Mouse (Mus musculus) CD4-positive helper T cell, adult 2 months (primary cell): ENCODE data around the gene Sypl2.
"Not testable (repeated sequence)": the region's sequence is repeated elsewhere in the genome, so short reads cannot be mapped to it uniquely, and the experiment has no call there.

ENCODE experiments used
- DNase-seq: peaks from one replicate; pipeline ENCODE4 v3.0.0-alpha.2; 2012; ENCODE audit warnings: low read depth, missing footprints, low spot score

Sypl2 gene

GRCm38 (mm10) chr3:108226558-108227350, at the start of gene Sypl2:
Sypl2 (minus strand) TSS chr3:108226648.
- DNase-seq = peak; percentile 45

DNA sequence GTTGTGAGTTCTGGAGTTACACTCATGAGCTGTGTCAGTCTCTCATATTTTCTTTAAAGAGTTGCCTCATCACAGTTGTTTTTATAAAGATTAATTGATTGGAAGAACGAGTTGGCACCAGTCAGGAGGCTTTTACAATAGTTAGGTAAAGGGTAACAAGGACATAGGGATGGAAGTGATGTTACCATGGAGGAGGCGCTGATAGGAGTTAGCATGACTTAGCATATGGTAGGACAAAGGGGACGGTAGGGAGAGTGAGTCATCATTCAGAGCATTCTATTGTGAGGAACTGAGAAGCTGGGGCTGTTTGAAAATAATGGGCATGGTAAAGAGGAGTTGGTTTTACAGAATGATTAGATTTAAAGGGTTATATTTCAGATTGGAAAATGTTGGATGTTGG, 32.9 kb upstream of the Sypl2 start:
- no peak for DNase-seq

- DNase-seq = peak; percentile 26
Measured at GRCm38 (mm10) chr3:108257831-108258500, 31.5 kb upstream of the Sypl2 start.

DNA sequence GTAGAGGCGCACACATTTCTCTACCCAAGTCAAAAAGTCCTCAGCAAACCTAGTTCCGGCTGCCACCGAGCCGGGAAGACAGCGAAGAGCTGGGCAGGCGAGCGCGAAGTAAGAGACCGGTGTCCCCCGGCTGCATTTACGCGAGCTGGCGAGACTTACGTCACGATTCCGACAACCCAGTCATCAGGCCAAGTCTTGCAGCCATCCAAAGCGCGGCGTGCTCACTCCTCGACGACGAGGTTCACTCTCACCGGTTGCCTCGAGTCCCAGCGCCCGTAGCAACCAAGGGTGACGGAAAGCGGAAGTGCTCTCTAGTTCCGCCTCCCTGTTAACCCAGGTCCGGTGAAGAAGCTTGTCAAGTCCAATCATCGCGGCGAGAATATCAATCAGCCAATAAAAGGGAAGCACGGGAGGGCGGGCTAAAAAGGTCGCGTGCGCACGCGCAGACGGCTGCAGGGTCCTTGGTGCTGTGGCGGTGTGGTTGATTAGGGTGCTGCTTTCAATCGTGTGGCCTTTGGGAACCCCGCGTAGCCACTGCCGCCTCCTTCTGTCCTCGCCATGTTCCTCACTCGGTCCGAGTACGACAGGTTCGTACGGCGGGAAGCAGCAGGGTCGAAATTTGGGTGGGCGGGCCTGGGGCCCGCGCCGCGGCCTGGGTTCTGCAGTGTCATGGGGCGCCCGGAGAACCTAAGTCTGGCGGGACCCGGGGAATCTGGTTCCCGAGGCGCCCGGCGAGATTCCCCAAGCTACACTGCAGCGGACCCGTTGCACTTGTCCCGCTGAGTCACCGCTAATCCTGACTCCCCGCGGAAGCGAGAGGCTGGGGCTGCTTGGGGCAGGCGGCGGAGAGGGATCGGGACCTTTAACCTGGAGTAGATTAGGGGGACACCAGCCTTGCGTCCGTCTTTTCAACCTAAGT, 30.5 kb upstream of the Sypl2 start, which contains the start of gene Psma5:
Gene Psma5, plus strand, starts transcription at position 208 of the 919 bp plus-strand sequence.
- peak; percentile 98 for DNase-seq

GRCm38 (mm10) chr3:108246857-108247256, 20.4 kb upstream of the Sypl2 start:
- DNase-seq = no peak

DNA sequence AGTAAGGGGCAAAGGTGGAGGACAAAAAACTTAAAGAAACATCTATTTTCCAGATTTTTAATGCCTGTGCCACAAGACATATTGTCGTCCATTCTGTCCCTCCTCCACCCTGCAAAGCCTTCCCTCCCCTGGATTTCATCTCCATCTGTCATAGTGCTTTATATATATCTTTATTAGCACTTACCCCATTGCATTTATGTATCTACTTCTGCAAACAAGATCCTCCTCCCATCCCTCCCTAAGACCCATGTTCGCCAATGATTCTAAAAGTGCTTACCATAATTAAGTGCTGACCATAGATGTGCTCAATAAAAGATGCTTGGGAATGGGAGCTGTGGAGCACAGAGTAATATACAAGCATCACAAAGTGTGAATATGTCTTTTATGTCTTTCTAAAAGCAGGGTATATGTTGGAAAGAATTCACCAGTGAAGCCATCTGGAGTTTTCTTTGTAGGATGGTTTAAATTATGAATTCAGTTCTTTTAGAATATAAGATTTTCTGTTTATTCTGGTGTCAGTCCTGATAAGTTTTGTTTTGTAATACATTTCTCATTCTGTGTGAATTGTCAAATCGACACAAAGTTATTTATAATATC, 14.9 kb upstream of the Sypl2 start:
- no peak for DNase-seq

DNA sequence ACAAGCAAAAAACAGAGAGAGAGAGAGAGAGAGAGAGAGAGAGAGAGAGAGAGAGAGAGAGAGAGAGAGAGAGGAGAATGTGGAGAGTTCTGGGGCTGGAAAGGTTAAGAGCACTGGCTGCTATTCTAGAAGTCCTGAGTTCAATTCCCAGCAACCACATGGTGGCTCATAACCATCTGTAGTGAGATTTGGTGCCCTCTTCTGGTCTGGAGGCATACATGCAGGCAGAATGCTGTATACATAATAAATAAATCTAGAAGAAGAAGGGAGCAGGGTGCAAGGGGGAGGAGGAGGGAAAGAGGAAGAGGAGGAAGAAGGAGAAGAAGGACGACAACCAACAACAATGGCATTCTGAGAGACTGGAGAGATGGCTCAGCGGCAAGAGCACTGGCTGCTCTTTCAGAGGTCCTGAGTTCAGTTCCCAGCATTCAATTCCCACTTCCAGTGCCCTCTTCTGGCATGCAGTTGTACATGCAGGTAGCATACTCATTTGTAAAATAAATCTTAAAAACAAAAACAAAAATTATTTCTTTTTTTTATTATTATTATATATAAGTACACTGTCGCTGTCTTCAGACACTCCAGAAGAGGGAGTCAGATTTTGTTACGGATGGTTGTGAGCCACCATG, 11.1 kb upstream of the Sypl2 start:
- DNase-seq = not testable (repeated sequence)

DNA sequence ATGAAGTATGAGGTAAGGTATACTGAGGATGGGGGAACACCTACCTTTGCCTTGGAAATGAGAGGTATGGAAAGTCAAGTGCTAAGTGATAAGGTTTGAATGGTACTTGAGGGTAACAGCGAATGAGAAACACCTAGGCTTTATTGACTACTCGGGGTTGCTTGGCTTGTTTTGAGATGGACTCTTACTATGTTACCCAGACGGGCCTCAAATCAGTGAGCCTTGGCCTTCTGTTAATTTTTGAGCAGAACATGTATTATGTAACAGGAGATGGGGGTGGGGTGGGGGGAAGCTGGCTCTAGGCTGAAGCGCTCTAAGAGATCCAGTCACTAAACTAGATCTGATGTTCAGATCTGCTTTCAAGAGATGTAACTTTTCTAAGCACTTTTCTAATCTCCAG, 5.2 kb upstream of the Sypl2 start:
- no peak for DNase-seq

DNA sequence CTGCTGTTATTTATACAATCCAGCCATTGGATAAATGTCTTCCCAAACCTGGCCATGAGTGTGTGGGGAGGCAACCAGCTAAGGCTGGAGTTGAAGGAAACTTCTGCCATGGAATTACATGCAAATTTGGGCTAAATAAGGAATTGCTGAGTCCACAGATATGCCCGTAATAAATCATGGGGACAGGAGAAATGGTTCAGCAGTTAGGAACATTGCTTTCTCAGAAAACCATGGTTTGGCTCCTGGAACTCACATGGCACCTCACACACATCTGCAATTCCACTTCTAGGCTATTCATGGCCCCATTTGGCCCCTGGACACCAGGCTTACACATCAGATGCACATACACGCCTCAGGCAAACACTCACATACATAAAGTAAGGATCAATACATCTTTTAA, 1.1 kb upstream of the Sypl2 start:
- no peak for DNase-seq

- DNase-seq = no peak
Measured at GRCm38 (mm10) chr3:108225711-108226557, 514 bp downstream of the Sypl2 start.

DNA sequence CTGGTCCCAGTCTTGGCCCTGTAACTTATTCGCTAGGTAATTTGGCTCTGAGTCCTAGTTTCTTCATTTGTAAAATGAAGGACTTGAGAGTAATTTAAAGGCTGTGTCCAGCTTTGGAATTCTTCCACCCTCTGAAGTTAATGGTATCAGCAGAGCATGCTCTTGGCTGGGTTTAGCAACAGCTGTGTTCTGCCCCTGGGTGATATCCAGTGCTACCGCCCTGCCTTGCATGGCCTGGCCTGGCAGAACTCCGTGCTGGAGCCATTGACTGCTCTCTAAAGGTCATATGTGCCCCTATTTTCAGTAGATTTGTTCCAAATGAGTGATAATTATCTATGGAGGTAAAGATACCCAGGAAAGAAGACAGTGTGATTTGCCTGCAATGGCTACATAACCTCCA, 5.8 kb downstream of the Sypl2 start:
- DNase-seq = no peak

DNA sequence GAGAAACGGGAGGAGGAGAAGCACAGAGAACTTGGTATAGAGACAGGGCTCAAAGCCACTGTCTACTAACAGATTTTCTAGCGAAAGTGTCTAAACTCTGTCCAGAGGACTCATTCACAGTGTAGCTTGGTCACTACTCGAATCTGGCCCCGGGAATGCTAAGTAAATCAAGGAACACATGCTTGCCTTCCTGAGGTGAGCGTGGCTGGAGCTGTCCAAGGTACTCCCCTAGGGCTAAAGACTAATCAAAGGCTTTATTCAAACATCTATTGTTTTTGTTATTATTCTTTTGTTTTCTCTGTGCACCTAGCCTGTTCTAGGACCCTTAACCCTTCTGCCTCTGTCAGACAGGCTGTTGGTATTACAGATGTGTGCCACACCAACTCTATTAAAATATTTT, 11.7 kb downstream of the Sypl2 start:
- DNase-seq = no peak

GRCm38 (mm10) chr3:108212406-108212805, 14.0 kb downstream of the Sypl2 start:
- no peak for DNase-seq

DNA sequence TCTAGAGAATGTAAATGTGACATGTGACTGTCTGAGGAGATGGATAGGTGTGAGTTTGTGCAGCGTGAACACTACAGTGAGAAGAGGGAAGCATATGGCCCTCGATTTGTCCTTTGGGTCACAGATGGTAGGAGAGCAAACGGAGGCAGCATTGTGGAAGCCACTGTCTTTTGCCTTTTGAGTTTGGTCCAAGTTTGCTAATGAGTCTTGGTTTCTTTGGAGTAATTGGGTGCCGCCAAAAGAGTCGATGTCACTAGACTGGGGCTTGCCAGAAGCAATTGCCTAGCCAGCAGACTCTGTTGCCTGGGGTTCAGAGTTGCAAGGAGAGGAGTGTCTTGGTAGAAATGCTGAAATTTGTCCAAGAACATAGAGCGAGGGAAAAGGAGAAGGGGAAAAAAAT, 14.6 kb downstream of the Sypl2 start:
- no peak for DNase-seq

- DNase-seq = no peak
Measured at GRCm38 (mm10) chr3:108210771-108211139, 15.7 kb downstream of the Sypl2 start, which contains the start of gene Atxn7l2. Atxn7l2 (minus strand) TSS chr3:108210934.

- peak; percentile 97 for DNase-seq
Measured at GRCm38 (mm10) chr3:108209946-108210770, 16.3 kb downstream of the Sypl2 start.

DNA sequence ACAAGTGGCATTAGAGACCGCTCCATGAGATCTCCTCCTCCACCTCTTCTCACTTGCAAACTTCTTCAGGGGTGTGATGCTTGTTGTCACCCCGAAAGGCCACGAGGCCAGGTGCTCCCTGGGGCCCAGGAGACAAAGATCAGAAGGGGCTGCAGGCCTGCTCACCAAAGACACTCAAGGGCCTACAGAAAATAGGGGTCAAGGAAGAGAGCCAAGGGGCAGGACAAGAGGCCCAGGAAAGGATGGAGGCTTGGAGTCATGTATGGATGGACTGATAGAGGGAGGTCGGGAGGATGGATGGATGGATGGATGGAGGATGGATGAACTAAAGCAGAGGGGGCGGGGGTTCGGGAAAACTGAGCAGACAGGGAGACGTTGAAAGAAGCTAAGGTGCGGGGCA, 16.9 kb downstream of the Sypl2 start:
- no peak for DNase-seq

DNA sequence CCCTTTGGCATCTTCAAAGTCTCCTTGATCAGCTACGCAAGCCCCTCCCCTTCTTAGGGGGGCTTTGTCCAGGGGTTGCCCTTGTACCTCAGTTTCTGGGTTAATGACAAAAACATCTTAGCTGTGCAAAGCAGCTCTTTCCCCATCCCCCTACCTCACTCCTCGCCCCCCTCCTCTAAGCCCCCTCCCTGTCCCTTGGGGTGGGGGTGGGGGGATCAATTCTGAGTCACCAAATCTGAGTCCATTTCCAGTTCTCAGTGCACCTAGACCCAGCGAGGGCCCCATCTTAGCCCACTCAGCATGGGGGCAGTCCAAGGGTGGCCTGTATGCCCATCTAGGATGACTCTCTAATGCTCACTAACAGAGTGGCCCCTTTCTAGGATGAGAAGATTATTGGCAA, 17.4 kb downstream of the Sypl2 start:
- no peak for DNase-seq

DNA sequence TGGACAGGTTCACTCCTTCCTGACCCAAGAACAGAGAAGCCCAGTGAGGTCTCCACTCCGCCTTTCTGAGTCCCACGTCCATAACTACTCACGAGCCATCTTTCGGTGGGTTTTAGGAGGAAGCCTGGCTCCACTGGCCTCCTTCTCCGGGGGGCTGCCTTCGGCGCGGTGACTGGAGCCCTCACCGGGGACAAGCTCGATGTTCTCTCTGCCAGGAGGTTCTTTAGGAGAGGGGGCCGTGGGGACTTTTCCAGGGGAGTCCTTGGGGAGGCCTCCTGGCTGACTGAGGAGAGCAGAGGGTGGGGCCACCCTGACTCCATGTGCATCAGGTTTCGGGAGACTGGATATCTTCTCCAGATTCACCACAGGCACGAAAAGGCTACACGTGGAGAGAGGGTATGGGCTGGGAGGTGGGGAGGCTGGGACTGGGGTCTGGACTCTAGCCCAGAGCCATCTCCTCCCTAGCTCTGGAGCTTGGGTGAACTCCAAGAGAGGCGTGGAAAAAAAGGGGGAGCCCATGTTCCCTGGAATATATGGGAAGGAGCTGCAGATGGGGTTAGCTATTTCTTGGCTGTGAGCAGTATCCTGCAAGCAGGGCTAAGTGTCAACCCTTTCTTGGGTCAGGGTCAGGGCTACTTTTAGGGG, 19.6 kb downstream of the Sypl2 start:
- DNase-seq = no peak
